8 mouse cellular contexts compared by ENCODE assay signal in the genomic region with DNA sequence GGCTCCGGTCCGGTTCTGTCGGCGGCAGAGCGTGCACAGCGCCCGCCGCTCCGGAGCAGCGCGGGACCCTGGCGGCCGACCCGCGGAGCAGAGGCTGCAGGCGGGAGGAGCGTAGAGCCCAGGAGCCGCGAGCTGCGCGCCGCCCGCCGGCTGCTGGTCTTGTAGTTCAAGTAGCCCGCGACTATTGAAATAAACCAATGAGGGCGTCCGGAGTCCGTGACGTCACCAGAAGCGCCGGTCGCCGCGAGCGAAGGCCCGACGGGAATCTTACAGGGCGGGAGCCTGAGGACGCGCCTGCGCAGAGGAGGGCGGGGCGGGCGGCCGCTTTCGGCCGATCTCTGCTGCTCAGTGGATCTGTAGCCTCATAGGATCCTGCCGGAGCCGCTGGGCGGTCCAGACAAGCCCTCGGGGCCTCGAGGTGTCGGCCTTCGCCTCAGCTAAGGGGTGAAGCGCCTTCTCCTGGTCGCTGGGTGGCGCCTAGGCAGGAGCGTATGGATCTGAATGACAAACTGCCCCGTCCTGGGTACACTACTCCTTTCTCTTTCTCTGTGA. TPM values are rescaled to one million over a fixed set of nuclear protein-coding genes. Genes with fewer than 3 reads are reported as not detected.
DNase-seq lines count a peak whose midpoint lies in the region; ATAC-seq and TF ChIP-seq lines count a peak whose summit lies in the region.

TSS of gene Ccna2 (minus strand) at position 324 of the 552 bp plus-strand sequence.

- peak; percentile 46 for TF ChIP-seq RAD21 in CH12.LX (IDR thresholded peaks at IDR 0.05; ENCODE audit: low read depth, low read length)

- no peaks in the 10 kb centered on the region for H3K9me3 ChIP-seq in CH12.LX (replicated peaks; ENCODE audit: low read length)
- no peaks in the 10 kb centered on the region for H3K9me3 ChIP-seq in forebrain, embryonic 11.5 days (ENCODE audit: control insufficient read depth, low read length)
- no peaks in the 10 kb centered on the region for H3K9me3 ChIP-seq in heart, embryonic 16.5 days (replicated peaks; ENCODE audit: control insufficient read depth, low read length)
- H3K9me3 ChIP-seq in liver, embryonic 15.5 days (replicated peaks) = no peaks in the 10 kb centered on the region
- no peaks in the 10 kb centered on the region for H3K9me3 ChIP-seq in neural tube, embryonic 12.5 days

- in situ Hi-C loops in CH12.LX (cut with MboI; ENCODE audit: low pct_ligation_motif_present, low pct_unique_long_range_greater_than_20kb, low sequenced_read_pairs) = no loop called here

- peak; percentile 99 for ATAC-seq in forebrain, embryonic 11.5 days (replicated peaks; ENCODE audit: low FRiP score)
- peak; percentile 99 for ATAC-seq in heart, embryonic 16.5 days (replicated peaks; ENCODE audit: extremely low read depth, insufficient read depth, low FRiP score)
- ATAC-seq in liver, embryonic 15.5 days (ENCODE audit: insufficient read depth) = peak; percentile 98
- peak; percentile 99 for ATAC-seq in neural tube, embryonic 12.5 days (ENCODE audit: low FRiP score, low read depth)

- TF ChIP-seq EP300 in CH12.LX (IDR thresholded peaks at IDR 0.05; ENCODE audit: low read length) = no peak

- peak; percentile 12 to 83; a peak in 2 of 4 replicates for TF ChIP-seq CTCF in CH12.LX (conservative IDR thresholded peaks at IDR 0.05 in 1 of 2, IDR thresholded peaks at IDR 0.05 in 1 of 2; ENCODE audit: low read depth in 2 of 2, low read length in 2 of 2)

- peak within 1 kb of the TSS; percentile 86 to 99 (median 98) for H3K4me3 ChIP-seq in CH12.LX (replicated peaks in 1 of 3; ENCODE audit: low read depth in 2 of 3, low read length in 2 of 3, poor library complexity in 1 of 3)
- peak within 1 kb of the TSS; percentile 87 for H3K4me3 ChIP-seq in forebrain, embryonic 11.5 days (ENCODE audit: low read depth, low read length)
- H3K4me3 ChIP-seq in heart, embryonic 16.5 days (ENCODE audit: low read length) = peak within 1 kb of the TSS; percentile 89
- H3K4me3 ChIP-seq in liver, embryonic 15.5 days (replicated peaks) = peak within 1 kb of the TSS; percentile 89
- peak within 1 kb of the TSS; percentile 73 for H3K4me3 ChIP-seq in neural tube, embryonic 12.5 days

- WGBS in forebrain, embryonic 11.5 days = under 1% methylated on average over 60 of the region's 60 CpGs
- under 1% methylated on average over 59 of the region's 60 CpGs for WGBS in heart, embryonic 16.5 days
- under 1% methylated on average over 60 of the region's 60 CpGs for WGBS in liver, embryonic 15.5 days (ENCODE audit: insufficient replicate concordance)
- under 1% methylated on average over 60 of the region's 60 CpGs for WGBS in neural tube, embryonic 12.5 days

- H3K4me1 ChIP-seq in CH12.LX (ENCODE audit: control insufficient read depth in 1 of 2, insufficient read depth in 2 of 2) = peaks cover 5 to 30% of the 10 kb centered on the region in 2 experiments
- peaks cover 9% of the 10 kb centered on the region; the same call in 1 of the 2 replicates for H3K4me1 ChIP-seq in forebrain, embryonic 11.5 days (replicated peaks; ENCODE audit: control insufficient read depth, insufficient read depth, low read length)
- H3K4me1 ChIP-seq in heart, embryonic 16.5 days (ENCODE audit: control insufficient read depth, insufficient read depth, low read length) = peaks cover 23% of the 10 kb centered on the region
- peaks cover 41% of the 10 kb centered on the region for H3K4me1 ChIP-seq in liver, embryonic 15.5 days (replicated peaks)
- peaks cover 22% of the 10 kb centered on the region for H3K4me1 ChIP-seq in neural tube, embryonic 12.5 days

- H3K27me3 ChIP-seq in CH12.LX (replicated peaks) = no peaks in the 10 kb centered on the region
- no peaks in the 10 kb centered on the region for H3K27me3 ChIP-seq in forebrain, embryonic 11.5 days (ENCODE audit: control insufficient read depth, insufficient read depth, low read length)
- no peaks in the 10 kb centered on the region for H3K27me3 ChIP-seq in heart, embryonic 16.5 days (ENCODE audit: control insufficient read depth, insufficient read depth, low read length)
- no peaks in the 10 kb centered on the region for H3K27me3 ChIP-seq in liver, embryonic 15.5 days
- no peaks in the 10 kb centered on the region for H3K27me3 ChIP-seq in neural tube, embryonic 12.5 days (replicated peaks)

- H3K4me2 ChIP-seq in CH12.LX (ENCODE audit: insufficient read depth, low read depth, poor library complexity, severe bottlenecking) = peak within 1 kb of the TSS; percentile 92
- H3K4me2 ChIP-seq in forebrain, embryonic 11.5 days (ENCODE audit: low read depth, low read length, severe bottlenecking) = peak within 1 kb of the TSS; percentile 78
- peak within 1 kb of the TSS; percentile 77 for H3K4me2 ChIP-seq in heart, embryonic 16.5 days (ENCODE audit: low read depth, low read length)
- peak within 1 kb of the TSS; percentile 75 for H3K4me2 ChIP-seq in liver, embryonic 15.5 days
- peak within 1 kb of the TSS; percentile 92 for H3K4me2 ChIP-seq in neural tube, embryonic 12.5 days (replicated peaks)

- H3K36me3 ChIP-seq in CH12.LX (replicated peaks in 1 of 2; ENCODE audit: control insufficient read depth in 1 of 2, insufficient read depth in 1 of 2, low read length in 1 of 2) = peaks cover 28 to 32% of the 10 kb centered on the region in 2 experiments
- H3K36me3 ChIP-seq in forebrain, embryonic 11.5 days (ENCODE audit: control insufficient read depth, insufficient read depth, low read length) = peaks cover 14% of the 10 kb centered on the region
- H3K36me3 ChIP-seq in heart, embryonic 16.5 days (ENCODE audit: control insufficient read depth, insufficient read depth) = peaks cover 18% of the 10 kb centered on the region
- peaks cover 38% of the 10 kb centered on the region for H3K36me3 ChIP-seq in liver, embryonic 15.5 days (replicated peaks)
- H3K36me3 ChIP-seq in neural tube, embryonic 12.5 days = peaks cover 18% of the 10 kb centered on the region

- dilution Hi-C loops in CH12.LX (cut with MboI; ENCODE audit: extremely low pct_ligation_motif_present, extremely low pct_unique_long_range_greater_than_20kb, low sequenced_read_pairs) = no loop called here

- peaks cover 35% of the 10 kb centered on the region for H3K79me2 ChIP-seq in CH12.LX (replicated peaks; ENCODE audit: control insufficient read depth, extremely low read depth, insufficient read depth, poor library complexity, severe bottlenecking)

- DNase-seq in CH12.LX (ENCODE audit: extremely low read depth) = peak; percentile 97
- peak; percentile 95 for DNase-seq in c-Kit-positive CD71-positive TER-119-negative erythroid progenitor cells, embryonic 14.5 days (ENCODE audit: low read depth)
- DNase-seq in forebrain, embryonic 11.5 days (ENCODE audit: low spot score) = peak; percentile 100
- peak; percentile 98 for DNase-seq in kidney, postnatal 36 days
- peak; percentile 95 for DNase-seq in telencephalon, adult 2 months (ENCODE audit: low read depth, low spot score)

- peak within 1 kb of the TSS; percentile 89 for H3K9ac ChIP-seq in CH12.LX (ENCODE audit: insufficient read depth, low read depth)
- peak within 1 kb of the TSS; percentile 95 for H3K9ac ChIP-seq in forebrain, embryonic 11.5 days (ENCODE audit: low read length)
- peak within 1 kb of the TSS; percentile 84 for H3K9ac ChIP-seq in heart, embryonic 16.5 days (ENCODE audit: low read length)
- H3K9ac ChIP-seq in liver, embryonic 15.5 days = peak within 1 kb of the TSS; percentile 80
- H3K9ac ChIP-seq in neural tube, embryonic 12.5 days = peak within 1 kb of the TSS; percentile 83

- TF ChIP-seq POLR2A in CH12.LX (IDR thresholded peaks at IDR 0.05; ENCODE audit: low read depth, low read length) = peak; percentile 97

- peak within 1 kb of the TSS; percentile 12; the same call in 1 of the 2 replicates for H3K27ac ChIP-seq in CH12.LX (ENCODE audit: insufficient read depth, low read depth)
- peak within 1 kb of the TSS; percentile 76 for H3K27ac ChIP-seq in forebrain, embryonic 11.5 days (ENCODE audit: low read depth, low read length)
- peak within 1 kb of the TSS; percentile 80 for H3K27ac ChIP-seq in heart, embryonic 16.5 days (ENCODE audit: low read length)
- H3K27ac ChIP-seq in liver, embryonic 15.5 days (replicated peaks) = peak within 1 kb of the TSS; percentile 95
- H3K27ac ChIP-seq in neural tube, embryonic 12.5 days = peak within 1 kb of the TSS; percentile 64; the same call in 1 of the 2 replicates

TF ChIP-seq in CH12.LX, 34 proteins besides CTCF, POLR2A, EP300 and RAD21 (continues in another document):
- TF ChIP-seq BHLHE40 (IDR thresholded peaks at IDR 0.05; ENCODE audit: low read depth, low read length) (no peak; the same call in 1 of the 2 replicates), SIN3A (IDR thresholded peaks at IDR 0.05; ENCODE audit: low read length) (peak; percentile 99), ELF1 (IDR thresholded peaks at IDR 0.05; ENCODE audit: low read depth, low read length) (peak; percentile 70; the same call in 1 of the 2 replicates), PAX5 (IDR thresholded peaks at IDR 0.05; ENCODE audit: low read length) (no peak), MAFK (IDR thresholded peaks at IDR 0.05; ENCODE audit: insufficient replicate concordance, low read length) (no peak), UBTF (IDR thresholded peaks at IDR 0.05; ENCODE audit: low read depth, low read length) (no peak), CHD2 (IDR thresholded peaks at IDR 0.05; ENCODE audit: low read length) (peak; percentile 54), ZKSCAN1 (IDR thresholded peaks at IDR 0.05; ENCODE audit: borderline replicate concordance, low read depth, low read length) (no peak), KAT2A (IDR thresholded peaks at IDR 0.05; ENCODE audit: insufficient replicate concordance, low read length) (peak; percentile 85; the same call in 1 of the 2 replicates), E2F4 (IDR thresholded peaks at IDR 0.05; ENCODE audit: insufficient replicate concordance, low read depth, low read length) (peak; percentile 94), USF1 (IDR thresholded peaks at IDR 0.05; ENCODE audit: low read depth, low read length) (no peak; the same call in 1 of the 2 replicates), NELFE (IDR thresholded peaks at IDR 0.05; ENCODE audit: low read depth, low read length) (peak; percentile 90), MEF2A (IDR thresholded peaks at IDR 0.05; ENCODE audit: borderline replicate concordance, low read depth, low read length) (peak; percentile 67), IRF4 (IDR thresholded peaks at IDR 0.05; ENCODE audit: low read depth, low read length) (peak; percentile 68), CHD1 (IDR thresholded peaks at IDR 0.05; ENCODE audit: low read depth, low read length) (no peak), ZMIZ1 (IDR thresholded peaks at IDR 0.05; ENCODE audit: low read depth, low read length) (peak; percentile 95)

RNA-seq across cellular contexts. Expression of gene Ccna2, which starts in this region (rescaled TPM):
- 94.7 and 117 TPM in 2 replicates for total RNA-seq in CH12.LX (2012; rRNA removed)
- 240 and 277 TPM in 2 replicates for total RNA-seq in CH12.LX (2014; rRNA removed)
- polyA plus RNA-seq in CH12.LX (2012; ENCODE audit: insufficient read length, low read depth) = 133 and 148 TPM in 2 replicates
- polyA plus RNA-seq in forebrain, embryonic 11.5 days (2014; fragmentation: Nextera tagmentation; extraction: Ambion mirVana) = 333 and 338 TPM in 2 replicates
- 170 and 195 TPM in 2 replicates for polyA plus RNA-seq in heart, embryonic 16.5 days (2015; fragmentation: Nextera tagmentation; extraction: Ambion mirVana)
- polyA plus RNA-seq in liver, embryonic 15.5 days (2015; fragmentation: Nextera tagmentation; extraction: Ambion mirVana) = 251 and 253 TPM in 2 replicates
- 135 and 139 TPM in 2 replicates for polyA plus RNA-seq in neural tube, embryonic 12.5 days (2016; fragmentation: Nextera tagmentation; extraction: Ambion mirVana)

Comparison
In these comparisons a context has a peak if more than half of its experiments do, and no peak if none do; other contexts are left out.
1. Peak in every context shown above with its lines: DNase-seq, ATAC-seq, H3K4me3 ChIP-seq and H3K27ac ChIP-seq.
2. H3K27ac ChIP-seq: peak in every context shown above with its lines; median percentile 95 in liver, embryonic 15.5 days; 80 in heart, embryonic 16.5 days; 76 in forebrain, embryonic 11.5 days; 64 in neural tube, embryonic 12.5 days; 12 in CH12.LX.